Mouse (Mus musculus): ENCODE results near the gene Dennd6b. TPM values are rescaled to one million over a fixed set of nuclear protein-coding genes. Genes with fewer than 3 reads are reported as not detected.
A peak's percentile ranks its signal among the peaks of the same experiment; 100 is the strongest.

Dennd6b gene
- total and polyA plus RNA-seq, 3 experiments, result 8.4 to 24.0 (median 9.1) TPM

GRCm38 (mm10) chr15:89137378-89138045 is 58.8 kb downstream of the Dennd6b start:
- Histone ChIP-seq H3K27ac (no peak overlapping the region; the same call in 1 of the 2 replicates), H3K4me3 (no peak overlapping the region), H3K79me2 (replicated peaks; ENCODE audit: control insufficient read depth, insufficient read depth, low read length) (no peaks in the 10 kb centered on the region), H3K4me1 (ENCODE audit: control insufficient read depth, insufficient read depth, low read length) (peaks cover 16% of the 10 kb centered on the region), H3K27me3 (ENCODE audit: control insufficient read depth, insufficient read depth, low read length) (no peaks in the 10 kb centered on the region), H3K36me3 (ENCODE audit: control insufficient read depth, insufficient read depth, low read length) (no peaks in the 10 kb centered on the region), H3K9ac (ENCODE audit: low read depth, low read length) (0 out of 2 replicates have a peak overlapping the region, but pooled peaks have one; percentile 7)
- no peak for DNase-seq
- 56% methylated on average over 11 of the region's 11 CpGs for WGBS
- TF ChIP-seq CTCF (IDR thresholded peaks at IDR 0.05), result no peak
- no peak for TF ChIP-seq EP300 (IDR thresholded peaks at IDR 0.05; ENCODE audit: insufficient read depth, low read depth, low read length)
- TF ChIP-seq POLR2A (IDR thresholded peaks at IDR 0.05; ENCODE audit: insufficient read depth, low read depth, low read length), result no peak
- intact Hi-C loops (cut with DNase I), result no loop called here

DNA sequence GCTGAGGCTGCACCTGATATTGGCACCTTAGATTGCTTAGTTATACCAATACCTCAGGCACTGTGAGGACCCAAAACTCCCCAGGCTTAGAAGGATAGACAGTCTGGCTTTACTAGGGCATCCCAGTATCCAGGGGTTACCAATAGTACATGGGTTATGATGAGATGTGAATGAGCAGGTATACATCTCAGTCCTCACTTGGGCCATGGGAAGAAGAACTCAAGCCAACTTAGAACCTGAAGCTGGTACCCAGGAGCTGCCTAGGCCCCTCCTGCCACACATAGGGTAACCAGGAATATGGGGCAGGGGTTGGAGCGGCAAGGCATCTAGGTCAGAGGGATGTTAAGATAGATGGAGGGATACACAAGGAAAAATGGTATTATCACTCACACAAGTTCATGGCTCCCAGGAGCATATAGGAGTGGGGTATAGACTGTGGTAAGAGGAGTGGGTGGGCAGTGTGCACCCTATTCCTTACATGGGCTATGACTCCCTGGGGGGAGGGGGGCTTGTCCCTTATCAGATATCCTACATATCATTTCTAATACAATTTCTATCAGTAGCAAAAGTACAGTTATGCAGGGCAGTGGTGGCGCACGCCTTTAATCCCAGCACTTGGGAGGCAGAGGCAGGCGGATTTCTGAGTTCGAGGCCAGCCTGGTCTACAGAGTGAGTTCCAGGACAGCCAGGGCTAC is 59.7 kb downstream of the Dennd6b start:
- intact Hi-C loops (cut with DNase I), result no loop called here
- H3K27me3 ChIP-seq (ENCODE audit: control insufficient read depth, insufficient read depth, low read length), result no peaks in the 10 kb centered on the region
- H3K79me2 ChIP-seq (replicated peaks; ENCODE audit: control insufficient read depth, insufficient read depth, low read length), result no peaks in the 10 kb centered on the region
- H3K27ac ChIP-seq, result no peak overlapping the region
- no peak for DNase-seq
- H3K9ac ChIP-seq (ENCODE audit: low read depth, low read length), result no peak overlapping the region
- 95% methylated on average over 5 of the region's 5 CpGs for WGBS
- no peak for TF ChIP-seq EP300 (IDR thresholded peaks at IDR 0.05; ENCODE audit: insufficient read depth, low read depth, low read length)
- TF ChIP-seq CTCF (IDR thresholded peaks at IDR 0.05), result no peak
- no peak for TF ChIP-seq POLR2A (IDR thresholded peaks at IDR 0.05; ENCODE audit: insufficient read depth, low read depth, low read length)
- no peak overlapping the region for H3K4me3 ChIP-seq
- no peaks in the 10 kb centered on the region for H3K36me3 ChIP-seq (ENCODE audit: control insufficient read depth, insufficient read depth, low read length)
- peaks cover 11% of the 10 kb centered on the region for H3K4me1 ChIP-seq (ENCODE audit: control insufficient read depth, insufficient read depth, low read length)

Small RNA genes lying within 50 kb of the gene (microRNA-seq; reads per million reads assigned to microRNA genes)
- 0.56 to 2.3 reads per million in 2 experiments for gene Mir6958
- 0 to 0.56 reads per million in 2 experiments for gene Mir7118

Other genes with a start within 250 kb of the Dennd6b start
- gene Ttll8, start 242.1 kb downstream of the Dennd6b start, total RNA-seq (2021), result not detected
- gene Ttll8, start 242.1 kb downstream of the Dennd6b start, polyA plus RNA-seq (2012; rRNA removed), result 0.12 and 0.18 TPM in 2 replicates
- gene Mlc1, start 217.5 kb downstream of the Dennd6b start, total RNA-seq (2021), result not detected
- not detected in 2 replicates for gene Mlc1, start 217.5 kb downstream of the Dennd6b start, polyA plus RNA-seq (2012; rRNA removed)
- 100 to 1,000 TPM in 1 of 2 experiments, 10 to 100 TPM in 1; 96.4 to 107 TPM for gene Mov10l1, start 213.6 kb downstream of the Dennd6b start, total RNA-seq (2021)
- 51.7 and 85.0 TPM in 2 replicates for gene Mov10l1, start 213.6 kb downstream of the Dennd6b start, polyA plus RNA-seq (2012; rRNA removed)
- 1 to 10 TPM in 1 of 2 experiments, under 1 TPM in 1; 0.91 to 1.3 TPM for gene Panx2, start 136.8 kb downstream of the Dennd6b start, total RNA-seq (2021)
- 1.3 and 2.1 TPM in 2 replicates for gene Panx2, start 136.8 kb downstream of the Dennd6b start, polyA plus RNA-seq (2012; rRNA removed)
- 10 to 100 TPM; 48.8 to 51.5 TPM for gene Trabd, start 121.4 kb downstream of the Dennd6b start, total RNA-seq (2021)
- 38.3 and 47.8 TPM in 2 replicates for gene Trabd, start 121.4 kb downstream of the Dennd6b start, polyA plus RNA-seq (2012; rRNA removed)
- 10 to 100 TPM; 13.6 to 16.5 TPM for gene Selenoo, start 107.4 kb downstream of the Dennd6b start, total RNA-seq (2021)
- 20.7 and 28.6 TPM in 2 replicates for gene Selenoo, start 107.4 kb downstream of the Dennd6b start, polyA plus RNA-seq (2012; rRNA removed)
- 1 to 10 TPM; 7.3 to 8.7 TPM for gene Tubgcp6, start 73.4 kb downstream of the Dennd6b start, total RNA-seq (2021)
- gene Tubgcp6, start 73.4 kb downstream of the Dennd6b start, polyA plus RNA-seq (2012; rRNA removed), result 16.2 and 18.7 TPM in 2 replicates
- 1 to 10 TPM; 6.3 to 7.6 TPM for gene Hdac10, start 67.8 kb downstream of the Dennd6b start, total RNA-seq (2021)
- gene Hdac10, start 67.8 kb downstream of the Dennd6b start, polyA plus RNA-seq (2012; rRNA removed), result 19.5 and 23.1 TPM in 2 replicates
- 10 to 100 TPM; 20.7 to 21.1 TPM for gene Mapk12, start 55.8 kb downstream of the Dennd6b start, total RNA-seq (2021)
- 30.5 and 43.2 TPM in 2 replicates for gene Mapk12, start 55.8 kb downstream of the Dennd6b start, polyA plus RNA-seq (2012; rRNA removed)
- 1 to 10 TPM; 1.9 to 2.0 TPM for gene Mapk11, start 46.9 kb downstream of the Dennd6b start, total RNA-seq (2021)
- 4.7 and 5.2 TPM in 2 replicates for gene Mapk11, start 46.9 kb downstream of the Dennd6b start, polyA plus RNA-seq (2012; rRNA removed)
- 10 to 100 TPM; 75.7 to 93.5 TPM for gene Plxnb2, start 15.7 kb downstream of the Dennd6b start, total RNA-seq (2021)
- gene Plxnb2, start 15.7 kb downstream of the Dennd6b start, polyA plus RNA-seq (2012; rRNA removed), result 92.3 and 121 TPM in 2 replicates
- 10 to 100 TPM; 66.7 to 79.0 TPM for gene Ppp6r2, start 15.1 kb upstream of the Dennd6b start, total RNA-seq (2021)
- 73.2 and 107 TPM in 2 replicates for gene Ppp6r2, start 15.1 kb upstream of the Dennd6b start, polyA plus RNA-seq (2012; rRNA removed)
- 10 to 100 TPM; 61.3 to 63.6 TPM for gene Sbf1, start 118.8 kb upstream of the Dennd6b start, total RNA-seq (2021)
- 116 and 150 TPM in 2 replicates for gene Sbf1, start 118.8 kb upstream of the Dennd6b start, polyA plus RNA-seq (2012; rRNA removed)
- not detected for gene Adm2, start 126.2 kb upstream of the Dennd6b start, total RNA-seq (2021)
- gene Adm2, start 126.2 kb upstream of the Dennd6b start, polyA plus RNA-seq (2012; rRNA removed), result not detected in 2 replicates
- not detected for gene Miox, start 137.9 kb upstream of the Dennd6b start, total RNA-seq (2021)
- not detected in 2 replicates for gene Miox, start 137.9 kb upstream of the Dennd6b start, polyA plus RNA-seq (2012; rRNA removed)
- gene Lmf2, start 159.2 kb upstream of the Dennd6b start, total RNA-seq (2021), result 10 to 100 TPM; 25.7 to 26.1 TPM
- gene Lmf2, start 159.2 kb upstream of the Dennd6b start, polyA plus RNA-seq (2012; rRNA removed), result 32.9 and 33.3 TPM in 2 replicates
- 10 to 100 TPM; 49.3 to 55.7 TPM for gene Ncaph2, start 159.2 kb upstream of the Dennd6b start, total RNA-seq (2021)
- 69.9 and 70.0 TPM in 2 replicates for gene Ncaph2, start 159.2 kb upstream of the Dennd6b start, polyA plus RNA-seq (2012; rRNA removed)
- gene Sco2, start 177.3 kb upstream of the Dennd6b start, total RNA-seq (2021), result 10 to 100 TPM; 25.1 to 29.4 TPM
- gene Sco2, start 177.3 kb upstream of the Dennd6b start, polyA plus RNA-seq (2012; rRNA removed), result 35.6 and 40.7 TPM in 2 replicates
- under 1 TPM; 0.18 to 0.47 TPM for gene Tymp, start 180.5 kb upstream of the Dennd6b start, total RNA-seq (2021)
- gene Tymp, start 180.5 kb upstream of the Dennd6b start, polyA plus RNA-seq (2012; rRNA removed), result 1.1 and 1.8 TPM in 2 replicates
- gene Odf3b, start 182.8 kb upstream of the Dennd6b start, total RNA-seq (2021), result under 1 TPM; 0.91 to 0.94 TPM
- 3.6 and 9.1 TPM in 2 replicates for gene Odf3b, start 182.8 kb upstream of the Dennd6b start, polyA plus RNA-seq (2012; rRNA removed)
- not detected for gene Klhdc7b, start 188.4 kb upstream of the Dennd6b start, total RNA-seq (2021)
- not detected in 2 replicates for gene Klhdc7b, start 188.4 kb upstream of the Dennd6b start, polyA plus RNA-seq (2012; rRNA removed)
- gene Syce3, start 214.0 kb upstream of the Dennd6b start, total RNA-seq (2021), result not detected
- gene Syce3, start 214.0 kb upstream of the Dennd6b start, polyA plus RNA-seq (2012; rRNA removed), result not detected in 2 replicates
- gene Cpt1b, start 229.4 kb upstream of the Dennd6b start, total RNA-seq (2021), result 100 to 1,000 TPM; 565 to 584 TPM
- 786 and 953 TPM in 2 replicates for gene Cpt1b, start 229.4 kb upstream of the Dennd6b start, polyA plus RNA-seq (2012; rRNA removed)
- gene C730034F03Rik, start 233.1 kb upstream of the Dennd6b start, total RNA-seq (2021), result 1 to 10 TPM; 1.2 TPM
- gene C730034F03Rik, start 233.1 kb upstream of the Dennd6b start, polyA plus RNA-seq (2012; rRNA removed), result 1.0 and 1.1 TPM in 2 replicates
- 1 to 10 TPM; 5.5 to 9.5 TPM for gene Gm44502, start 233.2 kb upstream of the Dennd6b start, total RNA-seq (2021)
- gene Gm44502, start 233.2 kb upstream of the Dennd6b start, polyA plus RNA-seq (2012; rRNA removed), result 2.1 and 2.5 TPM in 2 replicates
- 10 to 100 TPM; 46.8 to 48.2 TPM for gene Chkb, start 233.4 kb upstream of the Dennd6b start, total RNA-seq (2021)
- 81.3 and 91.7 TPM in 2 replicates for gene Chkb, start 233.4 kb upstream of the Dennd6b start, polyA plus RNA-seq (2012; rRNA removed)

Measured in heart, adult 2 months (tissue).